Mouse (Mus musculus) liver, embryonic 14.5 days (tissue): ENCODE measurements around the gene Rnps1. TPM values are rescaled to one million over a fixed set of nuclear protein-coding genes. Genes with fewer than 3 reads are reported as not detected.
A peak's percentile ranks its signal among the peaks of the same experiment; 100 is the strongest.

ENCODE experiments used
- ATAC-seq: fragments of 200-750 bp; cut with Nextera tagmentation; 2 replicates; pipeline ENCODE4 v1.8.0; 2017; ENCODE audit warnings: moderate number of reproducible peaks, mild to moderate bottlenecking, moderate library complexity; ENCODE audit not compliant: insufficient read depth
- DNase-seq, 3 experiments: peaks; one replicate each; pipeline ENCODE4 v3.0.0-alpha.2; 2012 to 2013; ENCODE audit warnings: low read depth in 3 of 3, low spot score in 3 of 3
- H3K27ac ChIP-seq: fragments of 300-500 bp; sonication (generic); 2 replicates; pipeline ENCODE4 v1.5.1; 2014; ENCODE audit warnings: moderate library complexity, mild to moderate bottlenecking, control low read depth, inconsistent platforms
- H3K27me3 ChIP-seq: fragments of 300-500 bp; sonication (generic); 2 replicates; pipeline ENCODE4 v1.6.1; 2014; ENCODE audit warnings: mild to moderate bottlenecking, low read length, moderate library complexity; ENCODE audit not compliant: control insufficient read depth, insufficient read depth
- H3K36me3 ChIP-seq: fragments of 300-500 bp; sonication (generic); replicated peaks from 2 replicates; pipeline ENCODE4 v1.6.1; 2014; ENCODE audit warnings: low read depth; ENCODE audit not compliant: control insufficient read depth, insufficient read depth
- H3K4me1 ChIP-seq, 2 experiments: fragments of 200-500 bp in 1 of 2; fragments of 300-500 bp in 1 of 2; sonication (generic) in 1 of 2; replicated peaks; 2 replicates each; pipeline ENCODE4 v1.6.1; 2012 to 2014; ENCODE audit warnings: antibody characterized with exemption in 1 of 2, inconsistent platforms in 1 of 2, low read length in 1 of 2; ENCODE audit not compliant: control insufficient read depth in 2 of 2, insufficient read depth in 2 of 2
- H3K4me2 ChIP-seq: fragments of 300-500 bp; sonication (generic); 2 replicates; pipeline ENCODE4 v1.6.1; 2014; ENCODE audit warnings: low read depth, mild to moderate bottlenecking, control low read depth, moderate library complexity
- H3K4me3 ChIP-seq, 2 experiments: fragments of 200-500 bp in 1 of 2; fragments of 300-500 bp in 1 of 2; sonication (generic) in 1 of 2; 2 replicates each; pipeline ENCODE4 v1.5.1; 2012 to 2014; ENCODE audit warnings: low read depth in 2 of 2, low read length in 2 of 2, mild to moderate bottlenecking in 2 of 2, control low read depth in 1 of 2, inconsistent platforms in 1 of 2, moderate library complexity in 1 of 2; ENCODE audit not compliant: insufficient read depth in 1 of 2
- H3K9ac ChIP-seq: fragments of 300-500 bp; sonication (generic); replicated peaks from 2 replicates; pipeline ENCODE4 v1.6.1; 2014; ENCODE audit warnings: mild to moderate bottlenecking, control low read depth, moderate library complexity
- H3K9me3 ChIP-seq: fragments of 300-500 bp; sonication (generic); 2 replicates; pipeline ENCODE4 v1.6.1; 2016; ENCODE audit warnings: low read length, mixed read lengths; ENCODE audit not compliant: control insufficient read depth
- CTCF ChIP-seq: IDR thresholded peaks from 2 replicates; pipeline ENCODE4 v1.5.1; 2016; ENCODE audit warnings: antibody characterized with exemption, low read depth, control low read depth
- EP300 ChIP-seq: IDR thresholded peaks from 2 replicates; pipeline ENCODE4 v1.6.1; 2016; ENCODE audit warnings: antibody characterized with exemption, low read depth
- WGBS: fragments of 180-500 bp; shearing (Covaris S2); extraction: QIAGEN DNeasy Blood & Tissue Kit; methylation state at CpG from one replicate; pipeline ENCODE4 v1.1.7; 2014; ENCODE audit not compliant: insufficient replicate concordance; 5-methylcytosine and 5-hydroxymethylcytosine counted together
- polyA plus RNA-seq, 2 experiments: library from polyadenylated mRNA; depleted of rRNA in 1 of 2; stranded (reverse) in 1 of 2; unstranded in 1 of 2; fragments of >200 nt; fragmentation: Nextera tagmentation in 1 of 2; extraction: Ambion mirVana in 1 of 2; gene quantifications; 2 replicates each; pipeline versions ENCODE4 v1.2.1 to v1.2.3; 2012 to 2014

Gene Rnps1
- polyA plus RNA-seq, 2 experiments, result 90.6 to 114 TPM

DNA sequence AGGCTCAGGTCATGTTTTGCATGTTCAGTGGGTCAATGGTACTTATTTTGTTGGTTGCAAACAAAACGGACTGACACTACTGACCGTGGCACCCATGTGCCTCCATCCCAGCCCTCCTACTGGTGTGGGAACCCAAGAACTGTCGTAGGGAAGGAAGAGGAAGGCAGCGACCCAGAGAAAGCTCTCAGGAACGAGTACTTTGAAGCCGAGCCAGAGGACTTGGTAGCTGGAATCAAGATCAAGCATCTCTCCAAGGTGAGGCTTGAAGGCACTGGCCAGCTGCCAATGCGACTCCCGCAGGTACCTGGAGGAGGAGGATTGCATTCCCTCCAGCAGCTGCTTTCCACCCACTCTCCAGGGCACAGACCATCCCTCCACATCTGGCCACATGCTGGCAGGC is 30.6 kb upstream of the Rnps1 start:
- H3K4me1 ChIP-seq, result no peaks in the 10 kb centered on the region
- H3K36me3 ChIP-seq, result peaks cover 73% of the 10 kb centered on the region
- no peak for DNase-seq
- H3K9me3 ChIP-seq, result no peaks in the 10 kb centered on the region
- no peak for ATAC-seq
- no peak overlapping the region for H3K4me2 ChIP-seq
- H3K4me3 ChIP-seq, result no peak overlapping the region
- no peak overlapping the region for H3K27ac ChIP-seq
- WGBS, result 76% methylated on average over 8 of the region's 8 CpGs
- no peaks in the 10 kb centered on the region for H3K27me3 ChIP-seq
- TF ChIP-seq EP300, result no peak
- TF ChIP-seq CTCF, result no peak
- no peak overlapping the region for H3K9ac ChIP-seq

DNA sequence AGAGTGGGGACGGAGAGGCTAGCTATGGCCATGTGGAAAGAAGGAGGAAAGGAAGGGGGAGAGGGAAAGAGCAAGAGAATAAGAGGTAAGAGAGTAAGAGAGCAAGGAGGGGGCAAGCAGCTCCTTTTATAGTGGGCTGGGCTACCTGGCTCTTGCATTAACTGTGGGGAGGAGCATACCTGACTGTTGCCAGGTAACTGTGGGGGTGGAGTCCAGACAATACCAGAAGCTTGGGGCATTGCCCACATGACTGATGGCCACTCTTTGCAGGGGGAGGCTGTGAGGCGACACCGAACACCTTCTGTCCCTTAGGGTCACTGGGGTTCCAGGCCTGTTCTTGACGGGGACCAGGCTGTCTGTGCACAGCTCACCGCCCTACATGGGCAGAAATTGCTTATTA is 25.7 kb upstream of the Rnps1 start:
- WGBS, result 82% methylated on average over 5 of the region's 5 CpGs
- Histone ChIP-seq H3K4me1 (no peaks in the 10 kb centered on the region), H3K27ac (no peak overlapping the region), H3K9ac (no peak overlapping the region), H3K36me3 (peaks cover 70% of the 10 kb centered on the region), H3K4me3 (no peak overlapping the region), H3K27me3 (no peaks in the 10 kb centered on the region), H3K9me3 (no peaks in the 10 kb centered on the region), H3K4me2 (no peak overlapping the region)
- ATAC-seq (no peak), DNase-seq (no peak)
- TF ChIP-seq CTCF (no peak), EP300 (no peak)

DNA sequence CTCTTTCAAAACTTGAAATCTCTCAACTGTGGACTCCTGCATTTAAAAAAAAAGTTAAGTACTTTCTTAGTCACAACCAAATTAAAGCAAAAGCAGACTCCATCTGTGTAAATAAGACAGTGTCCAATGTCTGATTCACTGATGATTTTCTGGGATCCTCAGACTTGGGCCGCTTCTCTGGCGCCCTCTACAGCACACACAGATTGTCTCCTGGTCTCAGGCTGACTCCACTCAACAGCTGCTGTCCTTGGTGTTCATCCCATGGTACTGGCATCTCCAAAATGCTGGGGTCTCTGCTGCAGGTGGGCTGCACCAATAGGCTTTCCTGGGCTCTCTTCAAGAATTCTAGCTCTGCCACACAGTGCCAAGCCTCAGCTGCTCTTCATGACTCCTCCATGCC is 24.5 kb upstream of the Rnps1 start:
- H3K4me2 ChIP-seq, result no peak overlapping the region
- TF ChIP-seq EP300 (no peak), CTCF (peak; percentile 82)
- H3K27ac ChIP-seq, result no peak overlapping the region
- ATAC-seq (no peak; the same call in 1 of the 2 replicates), DNase-seq (peak in 2 of 3 experiments; percentile 13 to 19)
- H3K4me1 ChIP-seq, result no peaks in the 10 kb centered on the region
- no peaks in the 10 kb centered on the region for H3K9me3 ChIP-seq
- H3K27me3 ChIP-seq, result no peaks in the 10 kb centered on the region
- H3K9ac ChIP-seq, result no peak overlapping the region
- H3K36me3 ChIP-seq, result peaks cover 59% of the 10 kb centered on the region
- no peak overlapping the region for H3K4me3 ChIP-seq
- WGBS, result 9% methylated on average over 2 of the region's 2 CpGs

DNA sequence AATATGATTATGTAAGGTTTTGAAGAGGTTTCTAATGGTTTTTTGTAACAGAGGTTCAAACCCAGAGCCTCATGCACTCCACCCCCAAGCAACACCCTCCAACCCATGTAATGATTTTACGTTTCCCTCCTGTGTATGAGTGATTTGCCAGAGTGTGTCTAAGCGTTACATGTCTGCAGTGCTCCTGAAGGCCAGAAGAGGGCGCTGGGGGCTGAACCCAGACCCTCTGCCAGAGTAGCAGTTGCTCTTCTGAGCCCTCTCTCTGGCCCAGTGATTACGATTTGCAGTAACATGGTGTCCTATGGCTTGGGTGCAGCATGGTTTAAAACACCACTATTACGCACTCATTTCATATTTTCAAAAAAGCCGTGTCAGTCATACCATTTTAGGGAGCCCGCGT is 23.2 kb upstream of the Rnps1 start:
- ATAC-seq, result no peak
- no peak overlapping the region for H3K9ac ChIP-seq
- no peak overlapping the region for H3K27ac ChIP-seq
- no peaks in the 10 kb centered on the region for H3K9me3 ChIP-seq
- H3K4me3 ChIP-seq, result no peak overlapping the region
- H3K4me1 ChIP-seq, result no peaks in the 10 kb centered on the region
- TF ChIP-seq CTCF, result peak; percentile 81
- no peak for TF ChIP-seq EP300
- DNase-seq, result no peak
- no peaks in the 10 kb centered on the region for H3K27me3 ChIP-seq
- WGBS, result 75% methylated on average over 8 of the region's 8 CpGs
- H3K4me2 ChIP-seq, result no peak overlapping the region
- H3K36me3 ChIP-seq, result peaks cover 48% of the 10 kb centered on the region

DNA sequence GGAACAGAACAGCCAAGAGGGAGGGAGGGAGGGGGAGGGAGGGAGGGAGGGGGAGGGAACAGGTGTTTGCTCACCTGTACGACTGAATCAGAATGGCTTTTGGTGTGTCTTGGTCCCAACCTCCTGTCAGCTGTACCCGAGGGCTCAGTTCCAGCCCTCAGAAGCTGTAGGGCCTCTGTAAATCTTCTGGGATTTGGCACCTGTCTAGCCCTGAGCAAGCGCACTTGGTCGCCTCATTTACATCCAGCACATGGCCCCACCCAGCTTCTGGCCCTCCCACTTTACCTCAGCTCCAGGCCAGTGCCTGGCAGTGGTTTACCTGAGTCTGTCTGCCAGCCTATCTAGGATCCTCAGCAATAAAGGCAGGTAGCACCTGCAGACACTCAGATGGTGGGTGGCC is 20.8 kb upstream of the Rnps1 start:
- TF ChIP-seq CTCF (no peak), EP300 (no peak)
- Histone ChIP-seq H3K27ac (no peak overlapping the region), H3K36me3 (peaks cover 43% of the 10 kb centered on the region), H3K4me1 (no peaks in the 10 kb centered on the region), H3K4me2 (no peak overlapping the region), H3K9me3 (no peaks in the 10 kb centered on the region), H3K4me3 (no peak overlapping the region), H3K27me3 (no peaks in the 10 kb centered on the region), H3K9ac (no peak overlapping the region)
- 74% methylated on average over 4 of the region's 4 CpGs for WGBS
- ATAC-seq, result no peak
- no peak for DNase-seq

DNA sequence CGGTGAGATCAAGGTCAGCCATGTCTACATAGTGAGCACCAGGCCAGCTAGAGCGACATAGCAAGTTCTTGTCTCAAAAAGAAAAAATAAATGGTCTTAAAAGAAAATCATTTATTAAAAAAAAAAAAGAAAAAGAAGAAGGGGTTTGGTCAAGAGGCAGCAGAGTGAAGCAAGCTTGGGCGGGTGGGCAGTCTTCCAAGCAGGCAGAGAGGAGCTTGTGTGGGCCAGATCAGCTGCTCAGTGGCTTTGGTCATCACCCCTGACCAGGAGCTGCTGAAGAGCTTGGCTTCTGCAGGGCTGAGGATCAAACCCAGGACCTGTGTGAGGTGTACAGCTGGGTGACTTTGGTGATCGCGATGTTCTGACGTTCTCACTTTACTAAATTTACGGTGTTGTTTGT is 19.9 kb upstream of the Rnps1 start:
- H3K9ac ChIP-seq, result no peak overlapping the region
- DNase-seq (no peak), ATAC-seq (no peak)
- H3K27me3 ChIP-seq, result no peaks in the 10 kb centered on the region
- no peak overlapping the region for H3K4me2 ChIP-seq
- peaks cover 42% of the 10 kb centered on the region for H3K36me3 ChIP-seq
- no peak overlapping the region for H3K27ac ChIP-seq
- H3K9me3 ChIP-seq, result no peaks in the 10 kb centered on the region
- H3K4me1 ChIP-seq, result no peaks in the 10 kb centered on the region
- no peak overlapping the region for H3K4me3 ChIP-seq
- TF ChIP-seq EP300 (no peak), CTCF (no peak)
- WGBS, result 86% methylated on average over 7 of the region's 7 CpGs
